Mouse (Mus musculus) lung, postnatal 0 days (tissue): ENCODE data around the gene Tmem156.

Source experiments
- CTCF ChIP-seq: IDR thresholded peaks from 2 replicates; pipeline ENCODE4 v1.5.1; 2016; ENCODE audit warnings: antibody characterized with exemption, mild to moderate bottlenecking
- EP300 ChIP-seq: IDR thresholded peaks from 2 replicates; pipeline ENCODE4 v1.6.1; 2016; ENCODE audit warnings: antibody characterized with exemption, mild to moderate bottlenecking, control low read depth

- no peak for TF ChIP-seq CTCF
- no peak for TF ChIP-seq EP300
Observed at GRCm38 (mm10) chr5:65011901-65012573, 79.9 kb downstream of the Tmem156 start.
